Comparison of ENCODE assay signal across 10 mouse cellular contexts in genomic region chr13:5614186-5614737, GRCm38 (mm10).
DNase-seq lines count a peak whose midpoint lies in the region; ATAC-seq and TF ChIP-seq lines count a peak whose summit lies in the region.
"Had no signal": no experiment of that assay in that cellular context is flagged by ENCODE, and none has a peak within 500 bp of the region (broad histone marks: within the 10 kb centered on the region; RNA-seq: fewer than 3 reads in every experiment).

No protein-coding gene starts in this region.

- no peaks in the 10 kb centered on the region for H3K36me3 ChIP-seq in liver, postnatal 0 days (replicated peaks; ENCODE audit: insufficient read depth, low read length)
- H3K36me3 ChIP-seq in heart, embryonic 12.5 days: no peaks in the 10 kb centered on the region
- no peaks in the 10 kb centered on the region for H3K36me3 ChIP-seq in limb, embryonic 10.5 days

- DNase-seq in gastrocnemius, postnatal 25 days: peak; percentile 14
- DNase-seq in gastrocnemius, postnatal 4 days (ENCODE audit: low spot score in 2 of 2): no peak
- no peak for DNase-seq in liver, postnatal 0 days
- no peak for DNase-seq in liver
- no peak for DNase-seq in neural tube, embryonic 10.5 days (ENCODE audit: extremely low spot score, low spot score)
- DNase-seq in limb, embryonic 10.5 days (ENCODE audit: low spot score): no peak
- DNase-seq: cerebellum, postnatal 10 days; gastrocnemius, postnatal 14 days had no signal

- H3K9me3 ChIP-seq in liver, postnatal 0 days (ENCODE audit: low read length): no peaks in the 10 kb centered on the region
- no peaks in the 10 kb centered on the region for H3K9me3 ChIP-seq in heart, embryonic 12.5 days (replicated peaks)
- no peaks in the 10 kb centered on the region for H3K9me3 ChIP-seq in limb, embryonic 10.5 days (replicated peaks)

- no peak overlapping the region for H3K4me3 ChIP-seq in liver, postnatal 0 days (ENCODE audit: low read depth, low read length)
- no peak overlapping the region for H3K4me3 ChIP-seq in heart, embryonic 12.5 days
- no peak overlapping the region for H3K4me3 ChIP-seq in limb, embryonic 10.5 days

- ATAC-seq in liver, postnatal 0 days: peak; percentile 70
- peak; percentile 18; the same call in 1 of the 2 replicates for ATAC-seq in heart, embryonic 12.5 days (ENCODE audit: insufficient number of reproducible peaks, low FRiP score)
- peak; percentile 79 for ATAC-seq in monocyte, adult 5-6 weeks (replicated peaks; ENCODE audit: insufficient number of reproducible peaks, low FRiP score, low TSS enrichment, poor library complexity, severe bottlenecking)

- H3K27ac ChIP-seq in liver, postnatal 0 days (ENCODE audit: low read depth): peak overlapping the region; percentile 31; the same call in 1 of the 2 replicates
- 0 out of 2 replicates have a peak overlapping the region, but pooled peaks have one; percentile 24 for H3K27ac ChIP-seq in heart, embryonic 12.5 days (ENCODE audit: poor library complexity, severe bottlenecking)
- no peak overlapping the region for H3K27ac ChIP-seq in limb, embryonic 10.5 days

- H3K4me2 ChIP-seq in liver, postnatal 0 days (ENCODE audit: low read depth, low read length): no peak overlapping the region
- H3K4me2 ChIP-seq in heart, embryonic 12.5 days: no peak overlapping the region

- WGBS in liver, postnatal 0 days (ENCODE audit: insufficient replicate concordance): 60% methylated on average over 7 of the region's 7 CpGs
- WGBS in heart, embryonic 12.5 days: 72% methylated on average over 7 of the region's 7 CpGs
- 89% methylated on average over 7 of the region's 7 CpGs for WGBS in limb, embryonic 10.5 days

- TF ChIP-seq EP300 in liver, postnatal 0 days (IDR thresholded peaks at IDR 0.05; ENCODE audit: low read depth): peak; percentile 15; the same call in 1 of the 2 replicates

- H3K4me1 ChIP-seq in liver, postnatal 0 days (ENCODE audit: insufficient read depth): no peaks in the 10 kb centered on the region
- H3K4me1 ChIP-seq in heart, embryonic 12.5 days (replicated peaks): peaks cover 9% of the 10 kb centered on the region
- H3K4me1 ChIP-seq in limb, embryonic 10.5 days: no peaks in the 10 kb centered on the region

- H3K9ac ChIP-seq in liver, postnatal 0 days (replicated peaks): no peak overlapping the region
- H3K9ac ChIP-seq in heart, embryonic 12.5 days: no peak overlapping the region

- TF ChIP-seq CTCF in liver, postnatal 0 days (IDR thresholded peaks at IDR 0.05; ENCODE audit: low read depth): no peak

- H3K27me3 ChIP-seq in liver, postnatal 0 days (ENCODE audit: insufficient read depth, low read length): no peaks in the 10 kb centered on the region
- H3K27me3 ChIP-seq in heart, embryonic 12.5 days (replicated peaks): no peaks in the 10 kb centered on the region
- no peaks in the 10 kb centered on the region for H3K27me3 ChIP-seq in limb, embryonic 10.5 days (ENCODE audit: low read depth, poor library complexity, severe bottlenecking)

Comparison
In these comparisons a context has a peak if more than half of its experiments do, and no peak if none do; other contexts are left out.
1. ATAC-seq: peak in every context shown above with its lines; median percentile 79 in monocyte, adult 5-6 weeks; 70 in liver, postnatal 0 days; 18 in heart, embryonic 12.5 days.